Mouse (Mus musculus) forebrain, embryonic 11.5 days (tissue): ENCODE measurements around the gene Asb18. TPM values are rescaled to one million over a fixed set of nuclear protein-coding genes. Genes with fewer than 3 reads are reported as not detected.

Source experiments
- ATAC-seq: fragments of 200-750 bp; cut with Nextera tagmentation; replicated peaks from 2 replicates; pipeline ENCODE4 v1.8.0; 2017; ENCODE audit warnings: moderate TSS enrichment; ENCODE audit not compliant: low FRiP score
- DNase-seq: peaks from one replicate; pipeline ENCODE4 v3.0.0-alpha.2; 2017; ENCODE audit warnings: low spot score
- H3K27ac ChIP-seq: fragments of 300-500 bp; sonication (generic); 2 replicates; pipeline ENCODE4 v1.5.1; 2014; ENCODE audit warnings: low read depth, low read length
- H3K27me3 ChIP-seq: fragments of 300-500 bp; sonication (generic); 2 replicates; pipeline ENCODE4 v1.6.1; 2014; ENCODE audit warnings: mild to moderate bottlenecking, low read length, mixed read lengths; ENCODE audit not compliant: control insufficient read depth, insufficient read depth
- H3K36me3 ChIP-seq: fragments of 300-500 bp; sonication (generic); 2 replicates; pipeline ENCODE4 v1.6.1; 2014; ENCODE audit warnings: mild to moderate bottlenecking, low read length, moderate library complexity, mixed read lengths; ENCODE audit not compliant: control insufficient read depth, insufficient read depth
- H3K4me1 ChIP-seq: fragments of 300-500 bp; sonication (generic); replicated peaks from 2 replicates; pipeline ENCODE4 v1.6.1; 2014; ENCODE audit warnings: low read length, mixed read lengths; ENCODE audit not compliant: control insufficient read depth, insufficient read depth
- H3K4me2 ChIP-seq: fragments of 300-500 bp; sonication (generic); 2 replicates; pipeline ENCODE4 v1.6.1; 2014; ENCODE audit warnings: low read depth, mild to moderate bottlenecking, low read length, moderate library complexity, mixed read lengths; ENCODE audit not compliant: severe bottlenecking
- H3K4me3 ChIP-seq: fragments of 300-500 bp; sonication (generic); 2 replicates; pipeline ENCODE4 v1.5.1; 2014; ENCODE audit warnings: low read depth, low read length
- H3K9ac ChIP-seq: fragments of 300-500 bp; sonication (generic); 2 replicates; pipeline ENCODE4 v1.6.1; 2014; ENCODE audit warnings: low read length
- H3K9me3 ChIP-seq: fragments of 300-500 bp; sonication (generic); 2 replicates; pipeline ENCODE4 v1.6.1; 2016; ENCODE audit warnings: low read length, mixed read lengths; ENCODE audit not compliant: control insufficient read depth
- WGBS: fragments of 180-500 bp; shearing (Covaris S2); extraction: QIAGEN DNeasy Blood & Tissue Kit; methylation state at CpG from one replicate; pipeline ENCODE4 v1.1.7; 2014; 5-methylcytosine and 5-hydroxymethylcytosine counted together
- polyA plus RNA-seq: library from polyadenylated mRNA; unstranded; fragments of >200 nt; fragmentation: Nextera tagmentation; extraction: Ambion mirVana; gene quantifications from 2 replicates; pipeline ENCODE4 v1.2.1, GENCODE M21; 2014

The Asb18 gene
- polyA plus RNA-seq, 1 experiment from 2014 or later = not detected

GRCm38 (mm10) chr1:89928676-89929075, 85.8 kb downstream of the Asb18 start:
- no peaks in the 10 kb centered on the region for H3K36me3 ChIP-seq
- peaks cover 97% of the 10 kb centered on the region for H3K27me3 ChIP-seq
- H3K4me3 ChIP-seq = 0 out of 2 replicates have a peak overlapping the region, but pooled peaks have one; percentile 1
- DNase-seq (peak; percentile 67), ATAC-seq (no peak)
- peaks cover 31% of the 10 kb centered on the region for H3K4me1 ChIP-seq
- 1% methylated on average over 25 of the region's 25 CpGs for WGBS
- no peak overlapping the region for H3K9ac ChIP-seq
- no peaks in the 10 kb centered on the region for H3K9me3 ChIP-seq
- 0 out of 2 replicates have a peak overlapping the region, but pooled peaks have one; percentile 6 for H3K4me2 ChIP-seq
- no peak overlapping the region for H3K27ac ChIP-seq

GRCm38 (mm10) chr1:89927061-89927661, 87.3 kb downstream of the Asb18 start:
- no peak overlapping the region for H3K9ac ChIP-seq
- H3K36me3 ChIP-seq = no peaks in the 10 kb centered on the region
- H3K4me1 ChIP-seq = peaks cover 28% of the 10 kb centered on the region
- peaks cover 99% of the 10 kb centered on the region for H3K27me3 ChIP-seq
- ATAC-seq (no peak), DNase-seq (peak; percentile 56)
- H3K27ac ChIP-seq = no peak overlapping the region
- under 1% methylated on average over 36 of the region's 36 CpGs for WGBS
- no peaks in the 10 kb centered on the region for H3K9me3 ChIP-seq
- no peak overlapping the region for H3K4me3 ChIP-seq
- H3K4me2 ChIP-seq = peak overlapping the region; percentile 15; the same call in 1 of the 2 replicates

GRCm38 (mm10) chr1:89926583-89927060, 87.8 kb downstream of the Asb18 start:
- Histone ChIP-seq H3K9ac (no peak overlapping the region), H3K36me3 (no peaks in the 10 kb centered on the region), H3K27me3 (peaks cover 99% of the 10 kb centered on the region), H3K4me2 (no peak overlapping the region; the same call in 1 of the 2 replicates), H3K4me3 (no peak overlapping the region), H3K9me3 (no peaks in the 10 kb centered on the region), H3K4me1 (peaks cover 25% of the 10 kb centered on the region), H3K27ac (no peak overlapping the region)
- ATAC-seq = no peak
- WGBS = 0% methylated on average over 9 of the region's 9 CpGs
- DNase-seq = peak; percentile 55

- peaks cover 17% of the 10 kb centered on the region for H3K4me1 ChIP-seq
Observed at GRCm38 (mm10) chr1:89925501-89926190, 88.8 kb downstream of the Asb18 start.

GRCm38 (mm10) chr1:89923642-89924020, 90.8 kb downstream of the Asb18 start:
- no peak overlapping the region for H3K4me3 ChIP-seq
- H3K4me2 ChIP-seq = peak overlapping the region; percentile 24; the same call in 1 of the 2 replicates
- peaks cover 100% of the 10 kb centered on the region for H3K27me3 ChIP-seq
- H3K36me3 ChIP-seq = no peaks in the 10 kb centered on the region
- ATAC-seq (no peak), DNase-seq (no peak)
- no peak overlapping the region for H3K27ac ChIP-seq
- no peaks in the 10 kb centered on the region for H3K9me3 ChIP-seq
- H3K9ac ChIP-seq = no peak overlapping the region
- 6% methylated on average over 14 of the region's 14 CpGs for WGBS
- H3K4me1 ChIP-seq = peaks cover 10% of the 10 kb centered on the region

More at GRCm38 (mm10) chr1:89925501-89926190, 88.8 kb downstream of the Asb18 start:
- DNase-seq (peak; percentile 60), ATAC-seq (no peak)
- no peaks in the 10 kb centered on the region for H3K36me3 ChIP-seq
- peaks cover 99% of the 10 kb centered on the region for H3K27me3 ChIP-seq
- H3K9me3 ChIP-seq = no peaks in the 10 kb centered on the region
- H3K4me2 ChIP-seq = no peak overlapping the region
- no peak overlapping the region for H3K9ac ChIP-seq
- H3K27ac ChIP-seq = no peak overlapping the region
- 5% methylated on average over 12 of the region's 12 CpGs for WGBS
- no peak overlapping the region for H3K4me3 ChIP-seq

- no peaks in the 10 kb centered on the region for H3K36me3 ChIP-seq
- H3K9me3 ChIP-seq = no peaks in the 10 kb centered on the region
- DNase-seq (peak; percentile 68), ATAC-seq (no peak)
- H3K4me2 ChIP-seq = peak overlapping the region; percentile 24; the same call in 1 of the 2 replicates
- peak overlapping the region; percentile 9; the same call in 1 of the 2 replicates for H3K4me3 ChIP-seq
- under 1% methylated on average over 37 of the region's 41 CpGs for WGBS
- H3K9ac ChIP-seq = no peak overlapping the region
- peaks cover 10% of the 10 kb centered on the region for H3K4me1 ChIP-seq
- peaks cover 100% of the 10 kb centered on the region for H3K27me3 ChIP-seq
- H3K27ac ChIP-seq = no peak overlapping the region
Observed at GRCm38 (mm10) chr1:89922883-89923641, 91.4 kb downstream of the Asb18 start.

- Histone ChIP-seq H3K4me1 (peaks cover 9% of the 10 kb centered on the region), H3K4me2 (no peak overlapping the region), H3K36me3 (no peaks in the 10 kb centered on the region), H3K27me3 (peaks cover 100% of the 10 kb centered on the region), H3K4me3 (0 out of 2 replicates have a peak overlapping the region, but pooled peaks have one; percentile 9), H3K9ac (no peak overlapping the region), H3K9me3 (no peaks in the 10 kb centered on the region), H3K27ac (no peak overlapping the region)
- no peak for DNase-seq
- no peak for ATAC-seq
- WGBS = under 1% methylated on average over 7 of the region's 7 CpGs
Observed at GRCm38 (mm10) chr1:89922282-89922681, 92.2 kb downstream of the Asb18 start.

- Histone ChIP-seq H3K4me1 (peaks cover 8% of the 10 kb centered on the region), H3K27me3 (peaks cover 100% of the 10 kb centered on the region), H3K36me3 (no peaks in the 10 kb centered on the region), H3K27ac (no peak overlapping the region), H3K9ac (no peak overlapping the region), H3K4me2 (no peak overlapping the region), H3K9me3 (no peaks in the 10 kb centered on the region), H3K4me3 (no peak overlapping the region)
- WGBS = 2% methylated on average over 10 of the region's 10 CpGs
- DNase-seq = no peak
- ATAC-seq = no peak
Observed at GRCm38 (mm10) chr1:89921806-89922205, 92.7 kb downstream of the Asb18 start.
